Mouse (Mus musculus): Measurements from ENCODE around the gene Pheta2. TPM values are rescaled to one million over a fixed set of nuclear protein-coding genes. Genes with fewer than 3 reads are reported as not detected.

The Pheta2 gene
- polyA plus RNA-seq, 1 experiment from 2014 or later, result 18.9 TPM

DNA sequence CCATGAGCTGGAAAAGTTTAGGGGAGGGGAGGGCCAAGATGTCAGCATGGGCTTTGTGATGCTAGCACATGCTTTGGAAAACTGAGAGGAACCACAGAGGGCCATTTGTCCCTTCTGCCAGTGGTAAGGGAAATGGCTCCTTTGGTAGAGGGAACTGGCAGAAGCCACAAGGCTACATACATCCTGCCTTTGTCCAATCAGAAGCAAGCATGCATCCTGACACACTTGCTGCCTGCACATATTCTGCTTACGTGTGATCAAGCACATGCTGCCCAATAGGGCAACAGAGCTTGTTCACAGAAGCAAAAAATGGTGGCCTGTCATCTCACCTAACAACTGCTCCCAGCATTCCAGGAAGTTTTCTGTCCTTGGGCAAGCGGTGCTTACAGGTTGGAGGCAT, 13.4 kb upstream of the Pheta2 start:
- Histone ChIP-seq H3K4me3 (no peak overlapping the region), H3K27me3 (no peaks in the 10 kb centered on the region), H3K9me3 (no peaks in the 10 kb centered on the region), H3K36me3 (peaks cover 17% of the 10 kb centered on the region), H3K27ac (no peak overlapping the region), H3K4me1 (peaks cover 14% of the 10 kb centered on the region), H3K9ac (no peak overlapping the region), H3K4me2 (no peak overlapping the region)
- 58% methylated on average over 2 of the region's 2 CpGs for WGBS
- ATAC-seq (ENCODE audit: insufficient number of reproducible peaks, insufficient read depth, low FRiP score, low TSS enrichment, low read depth), result no peak

GRCm38 (mm10) chr15:82335194-82335593, 3.5 kb upstream of the Pheta2 start:
- H3K9ac ChIP-seq, result no peak overlapping the region
- peaks cover 24% of the 10 kb centered on the region for H3K4me1 ChIP-seq
- peaks cover 48% of the 10 kb centered on the region for H3K36me3 ChIP-seq

GRCm38 (mm10) chr15:82336629-82337028, 2.1 kb upstream of the Pheta2 start:
- H3K4me1 ChIP-seq, result peaks cover 37% of the 10 kb centered on the region
- no peak overlapping the region for H3K4me3 ChIP-seq
- no peak overlapping the region for H3K27ac ChIP-seq
- ATAC-seq (ENCODE audit: insufficient number of reproducible peaks, insufficient read depth, low FRiP score, low TSS enrichment, low read depth), result no peak
- H3K27me3 ChIP-seq, result no peaks in the 10 kb centered on the region
- H3K4me2 ChIP-seq, result no peak overlapping the region
- no peaks in the 10 kb centered on the region for H3K9me3 ChIP-seq
- H3K9ac ChIP-seq, result 0 out of 2 replicates have a peak overlapping the region, but pooled peaks have one; percentile 4
- whole genome bisulfite sequencing, result 69% methylated on average over 12 of the region's 12 CpGs
- peaks cover 43% of the 10 kb centered on the region for H3K36me3 ChIP-seq

More at GRCm38 (mm10) chr15:82335194-82335593, 3.5 kb upstream of the Pheta2 start:
- no peak overlapping the region for H3K4me2 ChIP-seq
- WGBS, result 88% methylated on average over 4 of the region's 4 CpGs
- H3K27me3 ChIP-seq, result no peaks in the 10 kb centered on the region
- H3K9me3 ChIP-seq, result no peaks in the 10 kb centered on the region
- no peak overlapping the region for H3K27ac ChIP-seq
- no peak overlapping the region for H3K4me3 ChIP-seq
- ATAC-seq (ENCODE audit: insufficient number of reproducible peaks, insufficient read depth, low FRiP score, low TSS enrichment, low read depth), result no peak

GRCm38 (mm10) chr15:82337875-82338274, 867 bp upstream of the Pheta2 start:
- Histone ChIP-seq H3K4me2 (peak overlapping the region; percentile 74), H3K4me3 (peak overlapping the region; percentile 61), H3K9ac (peak overlapping the region; percentile 78), H3K36me3 (peaks cover 31% of the 10 kb centered on the region), H3K27ac (peak overlapping the region; percentile 33; the same call in 1 of the 2 replicates), H3K27me3 (no peaks in the 10 kb centered on the region), H3K9me3 (no peaks in the 10 kb centered on the region), H3K4me1 (peaks cover 44% of the 10 kb centered on the region)
- WGBS, result 37% methylated on average over 4 of the region's 4 CpGs
- ATAC-seq (ENCODE audit: insufficient number of reproducible peaks, insufficient read depth, low FRiP score, low TSS enrichment, low read depth), result no peak

DNA sequence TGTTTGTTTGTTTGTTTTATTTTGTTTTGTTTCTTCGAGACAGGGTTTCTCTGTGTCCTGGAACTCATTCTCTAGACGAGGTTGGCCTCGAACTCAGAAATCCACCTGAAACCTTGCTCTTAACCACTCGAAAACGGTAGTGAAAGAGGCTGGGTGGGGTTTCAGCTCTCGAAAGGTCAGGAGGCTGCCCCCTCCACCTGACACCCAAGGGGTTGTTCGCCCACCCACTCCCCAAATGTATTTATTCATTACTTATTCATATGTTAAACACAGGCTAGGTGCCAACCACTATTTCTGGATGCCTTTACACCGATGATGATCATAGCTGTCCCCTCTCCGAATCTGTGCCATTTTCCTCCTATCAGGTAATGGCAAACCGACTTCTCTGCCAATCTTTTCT, 408 bp downstream of the Pheta2 start:
- peak overlapping the region; percentile 61 for H3K4me3 ChIP-seq
- no peaks in the 10 kb centered on the region for H3K9me3 ChIP-seq
- peak overlapping the region; percentile 78 for H3K9ac ChIP-seq
- 58% methylated on average over 10 of the region's 10 CpGs for WGBS
- H3K4me2 ChIP-seq, result peak overlapping the region; percentile 74
- H3K27me3 ChIP-seq, result no peaks in the 10 kb centered on the region
- peaks cover 44% of the 10 kb centered on the region for H3K4me1 ChIP-seq
- H3K27ac ChIP-seq, result 0 out of 2 replicates have a peak overlapping the region, but pooled peaks have one; percentile 12
- ATAC-seq (ENCODE audit: insufficient number of reproducible peaks, insufficient read depth, low FRiP score, low TSS enrichment, low read depth), result no peak
- H3K36me3 ChIP-seq, result peaks cover 38% of the 10 kb centered on the region

GRCm38 (mm10) chr15:82339634-82340254, 1.0 kb downstream of the Pheta2 start:
- Histone ChIP-seq H3K27ac (peak overlapping the region; percentile 78), H3K9ac (no peak overlapping the region), H3K4me2 (no peak overlapping the region), H3K27me3 (no peaks in the 10 kb centered on the region), H3K4me3 (no peak overlapping the region), H3K4me1 (peaks cover 44% of the 10 kb centered on the region), H3K36me3 (peaks cover 32% of the 10 kb centered on the region), H3K9me3 (no peaks in the 10 kb centered on the region)
- WGBS, result 72% methylated on average over 8 of the region's 8 CpGs
- ATAC-seq (ENCODE audit: insufficient number of reproducible peaks, insufficient read depth, low FRiP score, low TSS enrichment, low read depth), result no peak

DNA sequence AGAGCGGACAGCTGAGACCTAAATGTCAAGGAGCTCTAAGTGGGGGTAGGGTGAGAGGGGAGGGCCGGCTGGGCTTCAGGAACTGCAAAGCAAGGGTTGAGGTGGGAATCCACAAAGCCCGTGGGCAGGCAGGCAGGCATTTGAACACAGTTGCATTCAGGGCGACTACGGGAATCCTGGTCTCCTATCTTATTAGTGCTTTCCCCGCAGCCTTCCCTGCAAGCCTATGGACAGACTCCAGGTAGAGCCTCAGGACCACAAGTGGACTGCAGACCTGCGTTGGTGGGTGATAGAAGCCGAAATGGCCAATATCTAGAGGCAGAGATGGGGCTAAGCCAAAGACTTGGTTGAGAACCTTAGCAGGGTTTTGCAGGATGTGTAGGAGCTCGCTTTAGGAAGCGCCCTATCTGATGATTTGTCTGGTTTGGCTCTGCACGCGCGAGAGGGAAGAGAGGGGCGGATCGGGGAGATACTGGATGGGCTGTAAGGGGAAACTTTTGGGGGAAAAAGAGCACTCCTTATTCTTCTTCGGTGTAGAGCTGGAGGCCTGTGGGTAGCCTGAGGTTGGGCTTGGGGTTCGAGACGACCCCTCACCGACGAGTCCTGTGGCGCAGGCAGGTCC, 1.8 kb downstream of the Pheta2 start:
- Histone ChIP-seq H3K9ac (peak overlapping the region; percentile 88), H3K27ac (peak overlapping the region; percentile 78), H3K4me3 (peak overlapping the region; percentile 59), H3K4me1 (peaks cover 44% of the 10 kb centered on the region), H3K9me3 (no peaks in the 10 kb centered on the region), H3K4me2 (peak overlapping the region; percentile 79), H3K36me3 (peaks cover 24% of the 10 kb centered on the region), H3K27me3 (no peaks in the 10 kb centered on the region)
- no peak for ATAC-seq (ENCODE audit: insufficient number of reproducible peaks, insufficient read depth, low FRiP score, low TSS enrichment, low read depth)
- WGBS, result 43% methylated on average over 21 of the region's 21 CpGs

DNA sequence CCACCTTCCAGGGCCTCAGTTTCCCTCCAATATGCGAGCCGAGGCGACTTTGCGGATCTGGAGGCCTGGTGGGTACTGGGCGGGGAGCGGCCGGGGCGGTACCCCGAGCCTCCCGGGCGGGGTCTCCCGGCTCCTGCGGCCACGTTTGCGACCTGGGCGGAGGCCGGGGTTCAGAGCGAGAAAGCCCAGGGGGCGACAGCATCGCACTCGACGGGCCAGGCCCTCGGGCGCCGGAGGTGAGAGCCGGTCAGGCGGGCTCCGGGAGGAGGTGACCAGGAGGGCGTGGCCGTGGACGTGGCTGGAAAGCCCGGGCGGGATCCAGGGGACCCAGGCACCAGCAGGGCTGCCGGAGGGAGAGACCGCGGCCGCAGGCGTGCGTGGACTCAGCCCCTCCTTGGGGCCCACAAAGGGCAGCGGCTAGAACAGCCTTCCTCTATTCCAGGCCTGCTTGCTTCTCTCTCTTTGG, 2.3 kb downstream of the Pheta2 start:
- ATAC-seq (ENCODE audit: insufficient number of reproducible peaks, insufficient read depth, low FRiP score, low TSS enrichment, low read depth), result no peak

GRCm38 (mm10) chr15:82341675-82342542, 3.2 kb downstream of the Pheta2 start:
- Histone ChIP-seq H3K27ac (peak overlapping the region; percentile 78), H3K9ac (peak overlapping the region; percentile 88), H3K9me3 (no peaks in the 10 kb centered on the region), H3K27me3 (no peaks in the 10 kb centered on the region), H3K4me1 (peaks cover 43% of the 10 kb centered on the region), H3K4me3 (peak overlapping the region; percentile 59), H3K4me2 (peak overlapping the region; percentile 79), H3K36me3 (peaks cover 11% of the 10 kb centered on the region; the same call in 1 of the 2 replicates)
- no peak for ATAC-seq (ENCODE audit: insufficient number of reproducible peaks, insufficient read depth, low FRiP score, low TSS enrichment, low read depth)
- 62% methylated on average over 15 of the region's 15 CpGs for WGBS

More for the DNA sequence above, 2.3 kb downstream of the Pheta2 start:
- H3K36me3 ChIP-seq, result peaks cover 19% of the 10 kb centered on the region
- WGBS, result 3% methylated on average over 40 of the region's 40 CpGs
- H3K4me2 ChIP-seq, result peak overlapping the region; percentile 79
- H3K27me3 ChIP-seq, result no peaks in the 10 kb centered on the region
- H3K9ac ChIP-seq, result peak overlapping the region; percentile 88
- no peaks in the 10 kb centered on the region for H3K9me3 ChIP-seq
- peaks cover 44% of the 10 kb centered on the region for H3K4me1 ChIP-seq
- peak overlapping the region; percentile 59 for H3K4me3 ChIP-seq
- peak overlapping the region; percentile 78 for H3K27ac ChIP-seq

GRCm38 (mm10) chr15:82342543-82342935, 3.8 kb downstream of the Pheta2 start:
- H3K9me3 ChIP-seq, result no peaks in the 10 kb centered on the region
- ATAC-seq (ENCODE audit: insufficient number of reproducible peaks, insufficient read depth, low FRiP score, low TSS enrichment, low read depth), result no peak
- H3K9ac ChIP-seq, result 0 out of 2 replicates have a peak overlapping the region, but pooled peaks have one; percentile 88
- 0 out of 2 replicates have a peak overlapping the region, but pooled peaks have one; percentile 59 for H3K4me3 ChIP-seq
- no peak overlapping the region for H3K4me2 ChIP-seq
- peak overlapping the region; percentile 78; the same call in 1 of the 2 replicates for H3K27ac ChIP-seq
- WGBS, result 78% methylated on average over 5 of the region's 5 CpGs
- peaks cover 43% of the 10 kb centered on the region for H3K4me1 ChIP-seq
- H3K36me3 ChIP-seq, result peaks cover 9% of the 10 kb centered on the region; the same call in 1 of the 2 replicates
- no peaks in the 10 kb centered on the region for H3K27me3 ChIP-seq
